Mouse (Mus musculus) small intestine, adult 2 months (tissue): ENCODE measurements around the gene Snx1. TPM values are rescaled to one million over a fixed set of nuclear protein-coding genes. Genes with fewer than 3 reads are reported as not detected.

Source experiments
- H3K27ac ChIP-seq: fragments of 200-500 bp; 2 replicates; pipeline ENCODE4 v1.5.1; 2012; ENCODE audit warnings: low read depth, low read length, control low read depth, inconsistent platforms; ENCODE audit not compliant: insufficient read depth
- H3K27me3 ChIP-seq: fragments of 200-500 bp; 2 replicates; pipeline ENCODE4 v1.6.1; 2012; ENCODE audit warnings: mild to moderate bottlenecking, moderate library complexity, low read length, inconsistent platforms; ENCODE audit not compliant: control insufficient read depth, insufficient read depth
- H3K36me3 ChIP-seq: fragments of 200-500 bp; 2 replicates; pipeline ENCODE4 v1.6.1; 2012; ENCODE audit warnings: mild to moderate bottlenecking, low read length, control low read depth, inconsistent platforms; ENCODE audit not compliant: control insufficient read depth, insufficient read depth
- H3K4me1 ChIP-seq: fragments of 200-500 bp; 2 replicates; pipeline ENCODE4 v1.6.1; 2012; ENCODE audit warnings: low read length, inconsistent platforms, mixed read lengths; ENCODE audit not compliant: control insufficient read depth, insufficient read depth, insufficient read length
- H3K4me3 ChIP-seq: fragments of 200-500 bp; 2 replicates; pipeline ENCODE4 v1.5.1; 2012; ENCODE audit warnings: low read depth, mild to moderate bottlenecking, control low read depth, inconsistent platforms, low read length, moderate library complexity
- CTCF ChIP-seq: fragments of 200-500 bp; IDR thresholded peaks from 2 replicates; pipeline ENCODE4 v1.5.1; 2012; ENCODE audit warnings: low read depth, mild to moderate bottlenecking, control low read depth, inconsistent platforms, low read length, moderate library complexity, mixed read lengths; ENCODE audit not compliant: insufficient replicate concordance, insufficient read length; ENCODE audit errors: extremely low read depth
- POLR2A ChIP-seq: fragments of 200-500 bp; IDR thresholded peaks from 2 replicates; pipeline ENCODE4 v1.6.1; 2012; ENCODE audit warnings: low read depth, mild to moderate bottlenecking, control low read depth, inconsistent platforms, low read length, moderate library complexity
- WGBS: fragments of 180-500 bp; shearing (Covaris S2); methylation state at CpG from one replicate; pipeline ENCODE4 v1.1.7; 2018; 5-methylcytosine and 5-hydroxymethylcytosine counted together
- polyA plus RNA-seq: library from polyadenylated mRNA; depleted of rRNA; stranded (reverse); fragments of >200 nt; gene quantifications from 2 replicates; pipeline ENCODE4 v1.2.3, GENCODE M21; 2012

The Snx1 gene
- polyA plus RNA-seq, 1 experiment, result 32.2 TPM

- 75% methylated on average over 9 of the region's 9 CpGs for WGBS
- no peak for TF ChIP-seq POLR2A
- no peak for TF ChIP-seq CTCF
- Histone ChIP-seq H3K4me3 (no peak overlapping the region), H3K27ac (no peak overlapping the region), H3K36me3 (no peaks in the 10 kb centered on the region), H3K27me3 (no peaks in the 10 kb centered on the region), H3K4me1 (peaks cover 21% of the 10 kb centered on the region)
Measured at GRCm38 (mm10) chr9:66152011-66152410, 25.6 kb upstream of the Snx1 start.

- no peak for TF ChIP-seq POLR2A
- no peak; the same call in 1 of the 2 replicates for TF ChIP-seq CTCF
- no peak overlapping the region for H3K4me3 ChIP-seq
- no peaks in the 10 kb centered on the region for H3K36me3 ChIP-seq
- peak overlapping the region; percentile 38; the same call in 1 of the 2 replicates for H3K27ac ChIP-seq
- H3K4me1 ChIP-seq, result peaks cover 7% of the 10 kb centered on the region
- no peaks in the 10 kb centered on the region for H3K27me3 ChIP-seq
Measured at GRCm38 (mm10) chr9:66146141-66146540, 19.8 kb upstream of the Snx1 start.

- Histone ChIP-seq H3K4me1 (peaks cover 7% of the 10 kb centered on the region), H3K27me3 (no peaks in the 10 kb centered on the region), H3K4me3 (no peak overlapping the region), H3K27ac (no peak overlapping the region), H3K36me3 (peaks cover 11% of the 10 kb centered on the region)
- WGBS, result 7% methylated on average over 6 of the region's 6 CpGs
- TF ChIP-seq CTCF, result peak; percentile 35; the same call in 1 of the 2 replicates
- no peak for TF ChIP-seq POLR2A
Measured at GRCm38 (mm10) chr9:66144248-66144647, 17.9 kb upstream of the Snx1 start.

GRCm38 (mm10) chr9:66142265-66142664 is 15.9 kb upstream of the Snx1 start:
- Histone ChIP-seq H3K36me3 (peaks cover 28% of the 10 kb centered on the region), H3K4me3 (no peak overlapping the region), H3K4me1 (peaks cover 7% of the 10 kb centered on the region), H3K27ac (no peak overlapping the region), H3K27me3 (no peaks in the 10 kb centered on the region)
- 58% methylated on average over 1 of the region's 1 CpGs for WGBS
- TF ChIP-seq CTCF (no peak), POLR2A (no peak)

DNA sequence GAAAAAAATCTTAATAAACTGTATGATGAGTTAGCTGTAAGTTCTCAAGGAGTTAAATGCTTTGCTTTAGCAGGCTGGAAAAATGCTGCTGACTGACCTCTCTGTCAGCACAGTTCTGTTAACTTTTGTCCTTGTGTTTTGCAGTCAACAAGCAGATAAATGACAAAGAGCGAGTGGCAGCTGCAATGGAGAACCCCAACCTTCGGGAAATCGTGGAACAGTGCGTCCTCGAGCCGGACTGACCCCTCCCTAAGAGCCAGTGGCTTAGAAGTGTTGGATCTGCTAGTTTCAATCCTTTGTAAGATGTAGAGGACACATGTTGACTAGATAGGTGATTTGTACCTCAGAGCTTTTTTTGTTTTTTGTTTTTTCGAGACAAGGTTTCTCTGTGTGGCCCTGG is 11.8 kb upstream of the Snx1 start:
- Histone ChIP-seq H3K27me3 (no peaks in the 10 kb centered on the region), H3K36me3 (peaks cover 55% of the 10 kb centered on the region), H3K4me3 (no peak overlapping the region), H3K27ac (no peak overlapping the region), H3K4me1 (no peaks in the 10 kb centered on the region)
- 95% methylated on average over 7 of the region's 7 CpGs for WGBS
- no peak for TF ChIP-seq POLR2A
- TF ChIP-seq CTCF, result no peak

DNA sequence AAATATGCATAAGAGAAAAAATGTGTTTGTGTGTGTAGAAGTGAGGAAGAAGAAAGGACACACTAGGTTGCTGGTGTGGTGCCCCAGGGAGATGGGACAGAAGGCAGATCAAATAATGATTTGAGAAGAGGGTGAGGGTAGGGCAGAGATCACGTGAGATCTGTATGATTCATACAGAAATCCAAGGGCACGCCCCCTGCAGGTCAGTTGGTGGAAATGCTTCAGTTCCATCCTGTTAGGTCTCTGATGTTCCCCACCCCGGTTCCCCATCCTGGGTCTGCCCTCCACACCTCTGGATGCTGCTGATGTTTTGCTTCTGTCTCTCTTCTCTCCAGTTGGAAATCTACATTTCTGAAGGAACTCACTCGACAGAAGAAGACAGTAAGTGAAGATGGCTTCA is 9.6 kb upstream of the Snx1 start:
- H3K4me3 ChIP-seq, result no peak overlapping the region
- H3K27ac ChIP-seq, result no peak overlapping the region
- WGBS, result 46% methylated on average over 4 of the region's 4 CpGs
- TF ChIP-seq POLR2A (no peak), CTCF (peak; percentile 52; the same call in 1 of the 2 replicates)
- peaks cover 65% of the 10 kb centered on the region for H3K36me3 ChIP-seq
- H3K27me3 ChIP-seq, result no peaks in the 10 kb centered on the region
- no peaks in the 10 kb centered on the region for H3K4me1 ChIP-seq

- WGBS, result 87% methylated on average over 2 of the region's 2 CpGs
- Histone ChIP-seq H3K36me3 (peaks cover 34% of the 10 kb centered on the region), H3K27me3 (no peaks in the 10 kb centered on the region), H3K27ac (no peak overlapping the region), H3K4me1 (peaks cover 3% of the 10 kb centered on the region; the same call in 1 of the 2 replicates), H3K4me3 (no peak overlapping the region)
- no peak for TF ChIP-seq CTCF
- TF ChIP-seq POLR2A, result no peak
Measured at GRCm38 (mm10) chr9:66131466-66131865, 5.1 kb upstream of the Snx1 start.
